Mouse (Mus musculus) mature B cell (primary cell): ENCODE results near the gene Fam71b.

ENCODE experiments used
- in situ Hi-C: fragments of 300-500 bp; cut with MboI; formaldehyde crosslinking; loops from 2 replicates; pipeline ENCODE4 v1.14.3; 2019

Fam71b gene

DNA sequence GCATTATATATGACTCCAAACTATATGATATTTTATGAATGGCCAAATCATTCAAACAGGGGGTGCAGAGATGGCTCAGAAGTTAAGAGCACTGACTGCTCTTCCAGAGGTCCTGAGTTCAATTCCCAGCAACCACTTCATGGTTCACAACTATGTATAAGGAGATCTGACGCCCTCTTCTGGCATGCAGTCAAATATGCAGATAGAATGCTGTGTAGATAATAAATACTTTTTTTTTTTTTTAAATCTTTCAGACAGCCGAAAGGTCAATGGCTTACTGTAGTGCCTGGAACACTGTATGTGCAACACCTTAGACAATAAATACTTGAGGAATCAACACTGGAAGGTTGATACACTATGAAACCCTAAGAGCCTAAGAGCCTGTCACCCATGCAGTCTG lies 33.8 kb downstream of the Fam71b start:
- in situ Hi-C loops = loop anchor here (10.0 kb wide), 1 partner anchor 125 kb away; no protein-coding TSS in a partner anchor

DNA sequence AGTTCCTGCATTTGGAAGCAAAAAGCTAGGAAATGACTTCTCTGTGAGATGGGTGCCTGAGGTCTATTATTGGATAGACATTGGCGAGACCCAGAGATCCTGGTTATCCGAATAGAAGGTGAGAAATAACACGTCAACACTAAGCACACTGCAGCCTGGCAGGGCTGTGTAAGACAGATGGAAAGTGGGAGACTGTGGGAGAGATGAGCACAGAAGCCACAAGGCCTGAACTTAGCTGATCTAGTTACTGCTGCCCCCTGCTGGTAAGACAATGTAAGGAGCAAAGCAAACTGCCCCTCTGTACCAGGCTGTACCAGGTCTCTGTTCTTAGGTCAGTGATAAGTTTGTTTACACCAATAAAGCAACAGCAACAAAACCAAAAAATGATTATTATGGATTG lies 34.8 kb downstream of the Fam71b start:
- in situ Hi-C loops = loop anchor here (10.0 kb wide), 1 partner anchor 126 kb away; no protein-coding TSS in a partner anchor

- in situ Hi-C loops = loop anchor here (10.0 kb wide), 1 partner anchor 131 kb away; no protein-coding TSS in a partner anchor
Measured at GRCm38 (mm10) chr11:46435363-46435762, 39.0 kb downstream of the Fam71b start.

DNA sequence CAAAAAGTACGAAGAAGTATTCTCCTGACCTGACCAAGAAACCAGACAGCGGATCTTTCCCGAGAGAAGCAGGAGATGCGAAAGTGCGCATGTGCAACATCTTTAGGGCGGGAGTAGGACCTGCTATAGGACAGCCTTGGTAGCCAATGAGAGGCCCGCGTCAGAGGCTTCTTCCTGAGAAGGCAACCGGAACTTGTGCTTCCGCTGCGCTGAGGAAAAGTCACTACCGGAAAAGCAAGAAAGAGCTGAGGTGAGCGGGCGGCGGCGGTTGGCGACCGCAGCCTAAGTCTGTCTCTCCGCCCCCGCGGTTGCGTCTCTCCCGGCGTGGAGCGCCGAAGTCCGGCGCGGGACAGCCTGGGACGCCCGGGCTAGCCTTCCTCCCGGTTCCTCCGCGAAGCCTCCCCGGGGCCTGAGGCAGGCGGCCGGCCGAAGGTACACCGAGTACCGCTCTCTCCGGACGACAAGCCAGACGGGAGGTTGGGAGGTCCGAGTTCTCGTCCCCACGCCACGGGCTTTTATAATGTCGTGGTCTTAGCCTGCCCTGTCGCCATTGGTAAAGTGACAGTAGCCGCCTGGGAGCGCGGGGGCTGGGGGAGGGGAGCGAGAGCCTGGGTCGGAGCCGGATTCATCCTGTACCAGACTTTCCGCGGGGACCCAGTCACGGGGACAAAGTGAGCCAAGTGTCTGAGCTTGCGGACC lies 40.5 kb downstream of the Fam71b start, which contains the start of gene Med7:
Gene Med7, plus strand, starts transcription at position 166 of the 699 bp plus-strand sequence.
- in situ Hi-C loops = loop anchor here (10.0 kb wide), 1 partner anchor 132 kb away; no protein-coding TSS in a partner anchor

DNA sequence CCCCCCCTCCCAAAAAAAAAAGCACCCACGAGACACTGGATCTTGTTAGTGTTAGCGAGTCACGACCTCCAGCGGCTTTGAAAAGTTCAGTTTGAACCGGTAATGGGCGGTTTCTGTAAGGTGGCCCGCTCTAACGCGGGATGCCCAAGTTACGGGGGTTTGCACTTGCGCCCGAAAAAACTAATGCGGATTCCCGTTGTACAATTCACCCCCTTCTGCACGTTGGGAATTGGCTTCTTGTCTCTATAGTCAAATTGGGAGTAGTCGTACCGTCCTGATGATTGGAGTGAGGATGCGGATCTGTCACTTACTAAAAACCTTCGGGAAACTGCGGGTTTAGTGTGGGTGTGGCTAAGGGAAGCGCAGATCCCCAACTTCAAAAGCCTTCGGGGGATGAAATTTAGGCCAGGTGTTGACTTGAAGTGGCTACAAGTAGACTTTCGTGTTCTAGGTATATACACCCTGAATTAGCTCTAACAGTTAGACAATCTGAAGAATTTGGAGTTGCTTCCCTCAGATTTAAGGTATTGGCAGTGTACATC lies 41.2 kb downstream of the Fam71b start:
- in situ Hi-C loops = loop anchor here (10.0 kb wide), 1 partner anchor 133 kb away; no protein-coding TSS in a partner anchor

DNA sequence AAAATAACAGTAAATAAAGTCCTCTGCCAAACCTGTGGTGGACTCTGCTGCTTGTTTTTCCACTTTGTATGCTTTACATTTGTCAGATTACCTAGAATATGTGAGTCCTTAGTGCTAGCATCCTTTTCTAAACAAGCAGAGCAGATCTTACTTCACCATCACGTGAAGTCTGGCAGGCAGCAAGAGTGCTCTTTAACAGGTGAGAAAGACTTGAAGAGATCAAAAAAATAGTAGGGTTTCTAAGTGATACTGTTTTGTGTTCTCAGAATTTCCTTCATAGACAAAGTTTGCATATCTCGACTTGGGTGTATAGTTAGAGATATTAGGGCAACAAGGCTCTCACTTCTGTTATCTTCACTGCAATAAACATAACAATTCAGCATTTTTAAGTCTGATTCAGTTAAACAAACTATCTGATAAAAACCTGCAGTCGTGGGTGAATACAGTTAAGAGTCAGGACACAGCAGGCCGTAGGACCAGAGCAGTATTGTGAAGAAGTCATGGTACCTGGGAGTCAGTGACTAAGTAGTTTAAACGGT lies 42.7 kb downstream of the Fam71b start:
- in situ Hi-C loops = loop anchor here (10.0 kb wide), 1 partner anchor 134 kb away; no protein-coding TSS in a partner anchor

GRCm38 (mm10) chr11:46441774-46442173 lies 45.4 kb downstream of the Fam71b start:
- in situ Hi-C loops = no loop called here

GRCm38 (mm10) chr11:46443152-46443551 lies 46.8 kb downstream of the Fam71b start:
- in situ Hi-C loops = no loop called here

DNA sequence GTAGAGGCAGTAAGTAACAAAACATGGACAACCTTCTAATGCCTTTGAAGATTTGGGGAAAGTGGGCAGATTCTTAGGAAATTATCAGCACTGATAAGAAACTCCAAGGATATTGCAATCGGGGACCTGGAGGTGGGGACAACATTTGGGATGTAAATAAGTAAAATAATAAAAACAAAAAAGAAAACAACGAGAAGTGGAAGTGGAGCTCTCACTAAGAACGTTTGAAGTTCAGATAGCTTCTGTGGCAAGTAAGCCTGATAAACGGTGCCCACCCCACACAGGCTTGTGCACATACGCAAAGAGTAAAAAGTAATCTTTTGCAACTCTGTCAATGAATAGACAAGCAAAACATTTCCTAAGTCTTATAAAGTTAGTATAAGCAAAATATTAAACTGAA lies 47.6 kb downstream of the Fam71b start:
- in situ Hi-C loops = no loop called here

DNA sequence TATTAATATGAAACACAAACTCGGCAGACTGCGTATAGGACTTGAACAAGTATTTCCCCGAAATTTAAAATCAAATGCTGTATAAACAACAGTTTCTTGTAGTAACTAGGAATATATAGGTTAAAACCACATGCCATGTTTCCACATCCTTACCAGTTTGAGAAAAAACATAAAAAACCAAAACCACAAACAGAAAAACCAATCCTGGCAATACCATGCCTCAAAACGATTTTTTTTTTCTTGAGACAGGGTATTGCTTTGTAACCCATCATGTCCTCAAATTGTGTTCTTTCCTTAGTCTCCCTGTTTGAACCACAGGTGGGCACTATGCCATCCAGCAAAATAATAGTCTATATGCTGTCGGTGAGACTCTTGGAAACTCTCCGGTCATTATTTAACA lies 49.8 kb downstream of the Fam71b start:
- in situ Hi-C loops = no loop called here

GRCm38 (mm10) chr11:46447644-46448484 lies 51.5 kb downstream of the Fam71b start:
- in situ Hi-C loops = no loop called here

DNA sequence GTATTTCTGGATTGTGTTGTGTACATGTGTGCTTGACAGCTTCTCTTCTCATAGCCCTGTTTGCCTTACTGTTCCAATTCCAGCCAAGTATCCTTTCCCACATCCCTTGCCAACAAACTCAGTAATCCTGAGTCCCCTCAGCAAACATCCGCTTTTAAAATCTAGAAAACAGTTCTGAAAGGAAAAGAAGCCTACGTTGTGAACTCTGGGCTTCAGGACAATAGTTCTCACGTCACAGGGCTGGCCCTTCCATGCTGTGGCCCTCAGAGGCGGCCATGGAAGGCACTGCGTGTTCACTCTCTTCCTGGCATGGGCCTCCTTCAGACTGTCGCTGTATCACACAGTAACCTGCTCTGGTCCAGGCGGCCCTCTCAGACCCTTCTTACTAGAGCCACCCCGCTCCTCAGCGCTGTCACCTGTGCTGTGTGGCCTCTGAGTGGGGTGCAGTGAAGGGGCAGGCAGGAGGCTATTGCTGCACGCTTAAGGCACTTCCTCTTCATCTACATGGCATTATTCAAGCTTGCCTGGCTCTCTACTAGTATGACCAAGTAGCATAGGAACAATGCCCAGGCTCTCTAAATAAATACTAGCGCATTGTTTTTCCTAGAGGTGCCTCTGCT lies 53.2 kb downstream of the Fam71b start:
- in situ Hi-C loops = no loop called here

DNA sequence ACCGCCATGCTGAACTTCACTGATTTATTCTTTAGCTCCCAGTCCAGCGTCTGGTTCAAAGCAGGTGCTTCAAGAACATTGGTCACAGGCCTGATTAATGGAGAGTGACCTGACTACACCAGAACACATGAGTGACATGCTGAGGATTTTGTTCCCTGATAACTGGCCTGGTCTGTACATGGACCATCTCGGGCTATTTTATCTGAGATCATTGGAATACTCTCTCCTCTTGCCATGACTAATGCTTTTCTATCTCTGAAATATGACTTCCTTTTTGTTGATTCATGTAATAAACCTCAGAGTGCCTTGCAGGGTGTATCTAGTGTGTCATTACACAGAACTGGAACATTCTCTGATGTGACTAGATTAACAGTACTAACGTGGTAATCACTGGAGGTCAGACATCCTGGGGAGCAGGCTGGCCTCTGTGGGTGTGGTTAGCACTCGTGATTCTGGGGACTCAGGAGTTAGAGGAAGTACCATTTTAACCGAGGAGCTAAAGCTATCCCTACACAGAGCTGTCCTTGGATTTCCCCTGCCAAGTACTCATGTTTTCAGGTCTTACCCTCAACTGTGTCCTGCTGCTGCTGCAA lies 58.2 kb downstream of the Fam71b start, which contains the start of gene Havcr2:
Gene Havcr2, plus strand, starts transcription at position 483 of the 593 bp plus-strand sequence.
- in situ Hi-C loops = no loop called here
